Mouse (Mus musculus) intestine, embryonic 14.5 days (tissue): ENCODE results near the gene Kcnab1. TPM values are rescaled to one million over a fixed set of nuclear protein-coding genes. Genes with fewer than 3 reads are reported as not detected.

Experiments
- ATAC-seq: fragments of 200-750 bp; cut with Nextera tagmentation; replicated peaks from 2 replicates; pipeline ENCODE4 v1.8.0; 2017; ENCODE audit warnings: low read depth, moderate number of reproducible peaks, moderate TSS enrichment, moderate library complexity; ENCODE audit not compliant: low FRiP score, low TSS enrichment
- DNase-seq: peaks from one replicate; pipeline ENCODE4 v3.0.0-alpha.2; 2018; ENCODE audit warnings: low spot score
- H3K27ac ChIP-seq: fragments of 300-500 bp; sonication (generic); 2 replicates; pipeline ENCODE4 v1.5.1; 2014; ENCODE audit warnings: low read depth, mild to moderate bottlenecking, control low read depth
- H3K27me3 ChIP-seq: fragments of 300-500 bp; sonication (generic); replicated peaks from 2 replicates; pipeline ENCODE4 v1.6.1; 2014; ENCODE audit warnings: low read length, control low read depth; ENCODE audit not compliant: control insufficient read depth, insufficient read depth
- H3K36me3 ChIP-seq: fragments of 300-500 bp; sonication (generic); 2 replicates; pipeline ENCODE4 v1.6.1; 2014; ENCODE audit warnings: low read length, control low read depth; ENCODE audit not compliant: control insufficient read depth, insufficient read depth
- H3K4me1 ChIP-seq: fragments of 300-500 bp; sonication (generic); replicated peaks from 2 replicates; pipeline ENCODE4 v1.6.1; 2014; ENCODE audit warnings: low read length, control low read depth, mixed read lengths; ENCODE audit not compliant: control insufficient read depth, insufficient read depth
- H3K4me2 ChIP-seq: fragments of 300-500 bp; sonication (generic); 2 replicates; pipeline ENCODE4 v1.6.1; 2014; ENCODE audit warnings: low read length
- H3K4me3 ChIP-seq: fragments of 300-500 bp; sonication (generic); 2 replicates; pipeline ENCODE4 v1.5.1; 2014; ENCODE audit warnings: low read depth, low read length, control low read depth, mixed read lengths
- H3K9ac ChIP-seq: fragments of 300-500 bp; sonication (generic); 2 replicates; pipeline ENCODE4 v1.6.1; 2014; ENCODE audit warnings: mild to moderate bottlenecking, low read length
- H3K9me3 ChIP-seq: fragments of 300-500 bp; sonication (generic); 2 replicates; pipeline ENCODE4 v1.6.1; 2016; ENCODE audit warnings: low read length, control low read depth; ENCODE audit not compliant: control insufficient read depth
- WGBS: fragments of 180-500 bp; shearing (Covaris S2); extraction: QIAGEN DNeasy Blood & Tissue Kit; methylation state at CpG from one replicate; pipeline ENCODE4 v1.1.7; 2014; 5-methylcytosine and 5-hydroxymethylcytosine counted together
- polyA plus RNA-seq: library from polyadenylated mRNA; unstranded; fragments of >200 nt; fragmentation: Nextera tagmentation; extraction: Ambion mirVana; gene quantifications from 2 replicates; pipeline ENCODE4 v1.2.1, GENCODE M21; 2014

Gene Kcnab1
- polyA plus RNA-seq, 1 experiment from 2014 or later: 6.7 TPM

GRCm38 (mm10) chr3:65360163-65360969 lies 251.2 kb downstream of the Kcnab1 start:
- 0 out of 2 replicates have a peak, but pooled peaks cover 3% of the 10 kb centered on the region for H3K4me1 ChIP-seq
- no peak overlapping the region for H3K4me3 ChIP-seq
- no peak overlapping the region for H3K9ac ChIP-seq
- no peaks in the 10 kb centered on the region for H3K27me3 ChIP-seq
- DNase-seq (no peak), ATAC-seq (no peak)
- no peak overlapping the region for H3K4me2 ChIP-seq
- WGBS: 31% methylated on average over 8 of the region's 8 CpGs
- no peaks in the 10 kb centered on the region; the same call in 1 of the 2 replicates for H3K36me3 ChIP-seq
- no peaks in the 10 kb centered on the region for H3K9me3 ChIP-seq
- no peak overlapping the region for H3K27ac ChIP-seq

- Histone ChIP-seq H3K9me3 (no peaks in the 10 kb centered on the region), H3K27me3 (no peaks in the 10 kb centered on the region), H3K4me3 (no peak overlapping the region), H3K36me3 (peaks cover 10% of the 10 kb centered on the region; the same call in 1 of the 2 replicates), H3K4me1 (0 out of 2 replicates have a peak, but pooled peaks cover 3% of the 10 kb centered on the region), H3K4me2 (no peak overlapping the region), H3K27ac (no peak overlapping the region), H3K9ac (no peak overlapping the region)
- DNase-seq (no peak), ATAC-seq (no peak)
- WGBS: 96% methylated on average over 1 of the region's 1 CpGs
These were observed 254.3 kb downstream of the Kcnab1 start for GRCm38 (mm10) chr3:65363438-65363837.

- Histone ChIP-seq H3K36me3 (peaks cover 19% of the 10 kb centered on the region; the same call in 1 of the 2 replicates), H3K9me3 (no peaks in the 10 kb centered on the region), H3K27ac (no peak overlapping the region), H3K27me3 (no peaks in the 10 kb centered on the region), H3K4me1 (0 out of 2 replicates have a peak, but pooled peaks cover 3% of the 10 kb centered on the region), H3K4me2 (no peak overlapping the region), H3K9ac (no peak overlapping the region), H3K4me3 (no peak overlapping the region)
- no peak for ATAC-seq
- DNase-seq: no peak
- 72% methylated on average over 6 of the region's 6 CpGs for WGBS
These were observed 256.0 kb downstream of the Kcnab1 start for GRCm38 (mm10) chr3:65365184-65365583.

- DNase-seq (no peak), ATAC-seq (no peak)
- Histone ChIP-seq H3K4me2 (no peak overlapping the region), H3K27me3 (no peaks in the 10 kb centered on the region), H3K27ac (no peak overlapping the region), H3K4me1 (no peaks in the 10 kb centered on the region), H3K9me3 (no peaks in the 10 kb centered on the region), H3K4me3 (no peak overlapping the region), H3K9ac (no peak overlapping the region), H3K36me3 (peaks cover 25% of the 10 kb centered on the region)
- WGBS: 77% methylated on average over 10 of the region's 10 CpGs
These were observed 256.9 kb downstream of the Kcnab1 start for GRCm38 (mm10) chr3:65365921-65366710.

- no peak for DNase-seq
- Histone ChIP-seq H3K9ac (no peak overlapping the region), H3K36me3 (peaks cover 42% of the 10 kb centered on the region), H3K4me1 (no peaks in the 10 kb centered on the region), H3K9me3 (no peaks in the 10 kb centered on the region), H3K27ac (no peak overlapping the region), H3K4me2 (no peak overlapping the region), H3K27me3 (no peaks in the 10 kb centered on the region), H3K4me3 (no peak overlapping the region)
- 67% methylated on average over 4 of the region's 4 CpGs for WGBS
- no peak for ATAC-seq
These were observed 258.8 kb downstream of the Kcnab1 start for GRCm38 (mm10) chr3:65367944-65368343.

GRCm38 (mm10) chr3:65372552-65372951 lies 263.4 kb downstream of the Kcnab1 start:
- Histone ChIP-seq H3K27ac (no peak overlapping the region), H3K9me3 (no peaks in the 10 kb centered on the region), H3K4me2 (no peak overlapping the region), H3K9ac (no peak overlapping the region), H3K4me3 (no peak overlapping the region), H3K36me3 (peaks cover 56% of the 10 kb centered on the region), H3K4me1 (no peaks in the 10 kb centered on the region), H3K27me3 (no peaks in the 10 kb centered on the region)
- DNase-seq (no peak), ATAC-seq (no peak)
- 83% methylated on average over 4 of the region's 4 CpGs for WGBS

GRCm38 (mm10) chr3:65373594-65374182 lies 264.5 kb downstream of the Kcnab1 start:
- H3K4me2 ChIP-seq: no peak overlapping the region
- no peak overlapping the region for H3K9ac ChIP-seq
- 79% methylated on average over 5 of the region's 5 CpGs for WGBS
- H3K36me3 ChIP-seq: peaks cover 57% of the 10 kb centered on the region
- no peaks in the 10 kb centered on the region for H3K9me3 ChIP-seq
- ATAC-seq (no peak), DNase-seq (peak; percentile 42)
- no peak overlapping the region for H3K27ac ChIP-seq
- H3K4me1 ChIP-seq: no peaks in the 10 kb centered on the region
- no peaks in the 10 kb centered on the region for H3K27me3 ChIP-seq
- H3K4me3 ChIP-seq: no peak overlapping the region

- H3K9ac ChIP-seq: no peak overlapping the region
- no peak overlapping the region for H3K4me3 ChIP-seq
- no peaks in the 10 kb centered on the region for H3K4me1 ChIP-seq
- WGBS: 81% methylated on average over 3 of the region's 3 CpGs
- no peak for DNase-seq
- no peaks in the 10 kb centered on the region for H3K27me3 ChIP-seq
- ATAC-seq: no peak
- no peaks in the 10 kb centered on the region for H3K9me3 ChIP-seq
- no peak overlapping the region for H3K4me2 ChIP-seq
- no peak overlapping the region for H3K27ac ChIP-seq
- H3K36me3 ChIP-seq: peaks cover 60% of the 10 kb centered on the region
These were observed 265.5 kb downstream of the Kcnab1 start for GRCm38 (mm10) chr3:65374729-65375128.
